Mouse (Mus musculus): ENCODE measurements around the gene Impg1.

GRCm38 (mm10) chr9:80318027-80318426 is 147.3 kb downstream of the Impg1 start:
- TF ChIP-seq CTCF (IDR thresholded peaks at IDR 0.05 in 2 of 3, conservative IDR thresholded peaks at IDR 0.05 in 1 of 3; ENCODE audit: control insufficient read depth in 1 of 3, insufficient read depth in 1 of 3, low read depth in 2 of 3, low read length in 3 of 3, poor library complexity in 1 of 3, severe bottlenecking in 1 of 3) (no peak), KAT2A (conservative IDR thresholded peaks at IDR 0.05; ENCODE audit: low read depth, low read length) (no peak), USF1 (IDR thresholded peaks at IDR 0.05; ENCODE audit: low read depth, low read length) (no peak), POLR2A (IDR thresholded peaks at IDR 0.05; ENCODE audit: control insufficient read depth in 1 of 2, insufficient read depth in 1 of 2, low read depth in 1 of 2, low read length in 2 of 2, poor library complexity in 1 of 2) (no peak), MYC (IDR thresholded peaks at IDR 0.05; ENCODE audit: low read depth, low read length) (peak; percentile 43; the same call in 1 of the 2 replicates), EP300 (IDR thresholded peaks at IDR 0.05; ENCODE audit: low read depth in 1 of 2, low read length in 2 of 2) (peak; percentile 78 to 92), GATA1 (IDR thresholded peaks at IDR 0.05; ENCODE audit: low read depth, low read length) (peak; percentile 84), JUND (IDR thresholded peaks at IDR 0.05; ENCODE audit: low read depth, low read length) (no peak), ELF1 (IDR thresholded peaks at IDR 0.05; ENCODE audit: low read depth, low read length) (no peak), HCFC1 (IDR thresholded peaks at IDR 0.05; ENCODE audit: low read depth, low read length) (no peak), RCOR1 (IDR thresholded peaks at IDR 0.05; ENCODE audit: low read depth, low read length) (0 out of 2 replicates have a peak, but pooled peaks have one; percentile 24), TCF12 (IDR thresholded peaks at IDR 0.05; ENCODE audit: low read depth, low read length) (peak; percentile 77), CHD1 (IDR thresholded peaks at IDR 0.05; ENCODE audit: low read depth, low read length) (no peak)
